Mouse (Mus musculus) lung, adult 2 months (tissue): ENCODE measurements at regions not wholly inside any gene's neighbourhood (a gene's known extent, or its start where the extent isn't known, plus 50 kb on each side); places are given as distances from the start of the nearest gene placed in this dataset.

ENCODE experiments used
- DNase-seq: peaks from one replicate; pipeline ENCODE4 v3.0.0; 2022
- H3K4me1 ChIP-seq: fragments of 200-500 bp; 2 replicates; pipeline ENCODE4 v1.6.1; 2011; ENCODE audit warnings: low read length; ENCODE audit not compliant: control insufficient read depth, insufficient read depth
- H3K4me3 ChIP-seq: fragments of 200-500 bp; replicated peaks from 2 replicates; pipeline ENCODE3; 2011; ENCODE audit warnings: low read depth, mild to moderate bottlenecking, control low read depth, low read length; ENCODE audit errors: extremely low read depth
- CTCF ChIP-seq: fragments of 200-500 bp; IDR thresholded peaks from 2 replicates; pipeline ENCODE4 v1.5.1; 2011; ENCODE audit warnings: mild to moderate bottlenecking, low read length, control low read depth; ENCODE audit not compliant: insufficient read depth
- POLR2A ChIP-seq: fragments of 200-500 bp; IDR thresholded peaks from 2 replicates; pipeline ENCODE4 v1.6.1; 2011; ENCODE audit warnings: low read depth, mild to moderate bottlenecking, control low read depth, low read length, borderline replicate concordance; ENCODE audit errors: extremely low read depth
- WGBS: fragments of 180-500 bp; shearing (Covaris S2); methylation state at CpG from one replicate; pipeline ENCODE4 v1.1.7; 2018; 5-methylcytosine and 5-hydroxymethylcytosine counted together

- 92% methylated on average over 1 of the region's 1 CpGs for WGBS
- Histone ChIP-seq H3K4me3 (no peak overlapping the region), H3K4me1 (no peaks in the 10 kb centered on the region)
- no peak for TF ChIP-seq POLR2A
- no peak for TF ChIP-seq CTCF
- DNase-seq, result no peak
Measured at GRCm38 (mm10) chr17:88196322-88196721, 131.2 kb upstream of the Fbxo11 start.

- 24% methylated on average over 3 of the region's 3 CpGs for WGBS
- H3K4me1 ChIP-seq, result no peaks in the 10 kb centered on the region
- no peak for TF ChIP-seq POLR2A
- no peak for TF ChIP-seq CTCF
- no peak for DNase-seq
- H3K4me3 ChIP-seq, result no peak overlapping the region
Measured at GRCm38 (mm10) chr17:88197381-88197780, 132.3 kb upstream of the Fbxo11 start.

DNA sequence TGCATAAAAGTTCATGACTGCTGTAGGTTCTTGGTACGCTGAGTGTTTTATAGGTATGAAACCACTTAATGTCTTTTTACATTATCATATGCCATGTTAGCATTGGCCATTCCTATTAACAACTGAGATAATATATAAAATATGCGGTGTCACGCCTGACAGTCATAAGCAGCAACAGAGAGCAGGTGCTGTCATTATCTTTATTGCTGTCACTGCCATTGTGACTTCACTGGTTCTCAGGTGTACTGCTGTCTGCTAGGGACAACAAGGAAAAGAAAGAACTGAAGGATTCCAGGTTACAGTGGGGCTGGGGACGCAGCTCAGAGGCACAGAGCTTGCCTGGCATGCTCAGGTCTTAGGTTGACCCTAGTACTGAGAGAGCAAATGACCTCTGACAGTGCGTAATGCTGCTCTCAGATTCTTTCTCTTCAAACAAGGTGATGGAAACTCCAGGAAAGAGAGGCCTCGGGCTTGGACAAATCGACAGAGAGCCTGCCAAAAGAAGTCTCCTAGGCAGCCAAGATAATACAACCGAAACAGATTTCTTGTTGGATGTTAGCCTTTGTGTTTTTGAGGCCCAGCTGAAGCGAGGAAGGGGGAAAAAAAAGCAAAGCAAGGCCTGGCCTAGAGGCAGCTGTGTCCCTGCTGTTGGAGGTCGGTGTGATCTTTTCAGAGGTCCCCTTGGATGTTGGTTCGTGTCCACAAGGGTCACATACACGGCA lies 136.3 kb upstream of the Fbxo11 start:
- DNase-seq, result no peak
- 74% methylated on average over 12 of the region's 12 CpGs for WGBS
- no peaks in the 10 kb centered on the region for H3K4me1 ChIP-seq
- no peak overlapping the region for H3K4me3 ChIP-seq
- TF ChIP-seq POLR2A (no peak), CTCF (no peak)

DNA sequence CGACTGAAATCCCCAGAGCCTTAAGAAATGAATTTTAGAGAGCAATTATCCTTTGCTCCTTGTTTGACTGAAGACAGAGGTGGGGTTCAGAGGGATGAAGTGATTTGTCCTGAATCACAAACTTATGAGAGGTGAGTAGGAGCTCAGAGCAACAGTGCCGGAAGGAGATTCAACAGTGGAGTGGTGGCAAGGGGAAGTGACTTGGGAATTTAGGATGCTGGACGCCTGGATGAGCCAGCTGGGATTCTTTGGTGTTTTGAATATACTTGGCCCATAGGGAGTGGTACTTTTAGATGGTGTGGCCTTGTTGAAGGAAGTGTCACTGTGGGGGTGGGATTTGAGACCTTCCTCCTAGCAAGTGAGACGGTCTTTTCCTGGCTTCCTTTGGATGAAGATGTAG lies 137.1 kb upstream of the Fbxo11 start:
- 84% methylated on average over 4 of the region's 4 CpGs for WGBS
- no peak for TF ChIP-seq POLR2A
- TF ChIP-seq CTCF, result no peak
- H3K4me3 ChIP-seq, result no peak overlapping the region
- DNase-seq, result no peak
- no peaks in the 10 kb centered on the region for H3K4me1 ChIP-seq

DNA sequence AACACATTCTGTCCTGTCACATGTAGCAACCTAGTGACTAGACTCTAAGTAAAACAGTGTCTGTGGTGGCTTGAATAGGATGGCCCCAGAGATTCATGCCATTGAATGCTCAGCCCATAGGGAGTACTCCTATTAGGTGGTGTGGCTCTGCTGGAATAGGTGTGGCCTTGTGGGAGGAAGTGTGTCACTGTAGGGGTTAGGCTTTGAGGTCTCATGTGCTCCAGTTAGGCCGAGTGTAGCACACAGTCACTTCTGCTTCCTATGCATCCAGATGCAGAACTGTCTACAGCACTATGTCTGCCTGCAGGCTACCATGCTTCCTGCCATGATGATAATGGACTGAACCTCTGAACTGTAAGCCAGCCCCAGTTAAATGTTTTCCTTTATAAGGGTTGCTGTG lies 144.5 kb upstream of the Fbxo11 start:
- TF ChIP-seq CTCF (no peak), POLR2A (no peak)
- WGBS, result 70% methylated on average over 1 of the region's 1 CpGs
- DNase-seq, result no peak
- Histone ChIP-seq H3K4me3 (no peak overlapping the region), H3K4me1 (no peaks in the 10 kb centered on the region)

- TF ChIP-seq CTCF (no peak), POLR2A (no peak)
- H3K4me3 ChIP-seq, result no peak overlapping the region
- DNase-seq, result no peak
- H3K4me1 ChIP-seq, result no peaks in the 10 kb centered on the region
- WGBS, result 90% methylated on average over 7 of the region's 7 CpGs
Measured at GRCm38 (mm10) chr17:88212121-88212520, 147.0 kb upstream of the Fbxo11 start.

- Histone ChIP-seq H3K4me3 (no peak overlapping the region), H3K4me1 (no peaks in the 10 kb centered on the region)
- DNase-seq, result no peak
- TF ChIP-seq POLR2A (no peak), CTCF (no peak)
- 77% methylated on average over 9 of the region's 9 CpGs for WGBS
Measured at GRCm38 (mm10) chr17:88214746-88215145, 149.7 kb upstream of the Fbxo11 start.

GRCm38 (mm10) chr17:88222379-88222955 lies 157.4 kb upstream of the Fbxo11 start:
- Histone ChIP-seq H3K4me1 (no peaks in the 10 kb centered on the region), H3K4me3 (no peak overlapping the region)
- no peak for TF ChIP-seq POLR2A
- TF ChIP-seq CTCF, result no peak
- 79% methylated on average over 5 of the region's 5 CpGs for WGBS
- DNase-seq, result no peak

DNA sequence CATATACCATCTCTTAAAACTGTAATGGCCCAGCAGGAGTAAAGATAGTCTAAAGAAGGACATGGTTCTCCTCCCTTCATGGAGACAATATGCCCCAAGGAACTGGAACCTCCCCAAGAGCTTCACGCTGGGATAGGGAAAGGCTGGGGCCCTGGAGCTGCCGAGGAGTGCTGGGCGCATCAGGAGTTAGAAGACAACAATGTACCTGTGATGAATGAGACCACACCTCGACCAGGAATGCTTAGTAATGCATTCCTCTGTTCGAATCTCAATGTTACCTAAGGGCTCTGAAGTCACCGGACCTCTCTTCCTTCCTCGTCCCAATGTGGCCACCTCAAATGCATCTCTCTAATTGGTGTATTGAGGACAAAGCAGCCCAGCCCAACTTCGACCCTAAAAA lies 175.4 kb upstream of the Fbxo11 start:
- TF ChIP-seq CTCF (no peak), POLR2A (no peak)
- 79% methylated on average over 8 of the region's 8 CpGs for WGBS
- no peak for DNase-seq
- Histone ChIP-seq H3K4me1 (no peaks in the 10 kb centered on the region), H3K4me3 (no peak overlapping the region)

GRCm38 (mm10) chr17:88248625-88249024 lies 183.5 kb upstream of the Fbxo11 start:
- WGBS, result 52% methylated on average over 5 of the region's 5 CpGs
- DNase-seq, result no peak
- Histone ChIP-seq H3K4me1 (no peaks in the 10 kb centered on the region), H3K4me3 (no peak overlapping the region)
- TF ChIP-seq POLR2A (no peak), CTCF (no peak)
